In the genomic region with DNA sequence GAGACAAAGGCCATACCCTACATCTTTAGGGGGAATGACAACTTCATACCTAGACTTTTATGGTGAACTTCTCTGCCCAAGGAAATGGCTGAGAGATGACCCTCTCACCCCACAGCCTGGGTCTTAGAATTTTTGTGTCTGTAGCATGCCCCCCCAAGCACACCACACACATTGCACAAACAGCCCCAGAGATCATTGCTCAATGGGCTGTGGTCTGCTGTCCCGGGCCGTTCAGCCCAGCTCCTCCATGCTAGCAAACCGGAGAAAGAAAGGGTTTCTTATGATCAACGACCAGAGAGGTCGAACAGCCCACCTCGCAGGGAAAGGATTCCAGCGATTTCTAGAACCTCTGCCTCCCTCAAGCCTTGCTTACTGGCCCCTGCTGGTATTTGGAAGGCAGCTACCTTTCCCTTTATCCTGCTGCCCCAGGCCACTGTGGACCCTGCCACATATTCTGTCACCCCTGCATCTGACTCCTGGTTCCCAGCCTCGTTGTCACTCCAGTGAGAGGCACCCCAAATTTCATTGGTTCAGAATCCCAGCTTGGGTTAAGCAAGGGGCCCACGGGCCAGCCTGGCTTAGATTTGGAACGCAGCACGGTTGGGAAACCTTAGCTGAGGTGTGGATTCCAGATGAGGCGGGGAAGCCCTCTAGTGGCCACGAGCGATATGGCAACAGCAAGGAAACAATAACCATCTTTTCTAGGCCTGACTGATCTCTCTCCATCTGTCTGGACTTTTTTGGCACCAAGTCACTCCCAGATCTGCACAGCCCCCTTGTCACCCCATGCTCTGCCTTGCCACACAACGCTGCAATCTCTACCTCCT, we compare ENCODE assay signal across 8 mouse cellular contexts. TPM values are rescaled to one million over a fixed set of nuclear protein-coding genes. Genes with fewer than 3 reads are reported as not detected.
DNase-seq lines count a peak whose midpoint lies in the region; ATAC-seq lines count a peak whose summit lies in the region.

No protein-coding gene starts in this region.

- no peaks in the 10 kb centered on the region for H3K4me1 ChIP-seq in hindbrain, embryonic 11.5 days (replicated peaks; ENCODE audit: control insufficient read depth, insufficient read depth, low read length)

- no peaks in the 10 kb centered on the region for H3K9me3 ChIP-seq in hindbrain, embryonic 11.5 days (ENCODE audit: control insufficient read depth, low read length)

- peak; percentile 72 for DNase-seq in MN1 (ENCODE audit: low spot score)
- DNase-seq in cerebellum, adult 9-10 months: peak; percentile 75
- DNase-seq in frontal cortex, adult 2 months (ENCODE audit: extremely low spot score in 1 of 2, low spot score in 1 of 2): peak; percentile 58 to 92
- DNase-seq in hindbrain, embryonic 11.5 days (ENCODE audit: low spot score): peak; percentile 88
- DNase-seq in layer of hippocampus, postnatal 10 days (ENCODE audit: low spot score in 2 of 2): peak; percentile 88 to 90
- peak; percentile 90 for DNase-seq in lung, postnatal 10 days
- DNase-seq in ovary, postnatal 14 days (ENCODE audit: low spot score): peak; percentile 72
- peak; percentile 89 for DNase-seq in thymus, postnatal 14 days

- ATAC-seq in hindbrain, embryonic 11.5 days (ENCODE audit: low FRiP score): peak; percentile 82

- no peak overlapping the region for H3K9ac ChIP-seq in hindbrain, embryonic 11.5 days (ENCODE audit: low read depth, low read length)

- H3K4me2 ChIP-seq in hindbrain, embryonic 11.5 days (replicated peaks; ENCODE audit: low read depth, low read length): no peak overlapping the region

- H3K36me3 ChIP-seq in hindbrain, embryonic 11.5 days (ENCODE audit: control insufficient read depth, insufficient read depth, low read length): no peaks in the 10 kb centered on the region

- H3K27me3 ChIP-seq in hindbrain, embryonic 11.5 days (ENCODE audit: control insufficient read depth, insufficient read depth, low read length): no peaks in the 10 kb centered on the region

- WGBS in hindbrain, embryonic 11.5 days: 32% methylated on average over 15 of the region's 15 CpGs

- no peak overlapping the region for H3K27ac ChIP-seq in hindbrain, embryonic 11.5 days (ENCODE audit: low read depth, low read length)

- H3K4me3 ChIP-seq in hindbrain, embryonic 11.5 days (ENCODE audit: low read depth, low read length): no peak overlapping the region

RNA-seq across cellular contexts. Expression of a gene that starts 45.3 kb away (rescaled TPM):
- polyA plus RNA-seq in frontal cortex, adult 2 months (2012; rRNA removed): 15.0 and 16.0 TPM in 2 replicates
- polyA plus RNA-seq in hindbrain, embryonic 11.5 days (2014; fragmentation: Nextera tagmentation; extraction: Ambion mirVana): 24.7 and 25.1 TPM in 2 replicates
- 10 to 100 TPM; 57.7 to 59.4 TPM for total RNA-seq in layer of hippocampus, postnatal 10 days (2021)
